Mouse (Mus musculus): ENCODE data around the gene Exph5. TPM values are rescaled to one million over a fixed set of nuclear protein-coding genes. Genes with fewer than 3 reads are reported as not detected.

Exph5 gene
- total RNA-seq (2022), result under 1 TPM; 0.10 to 0.28 (median 0.25) TPM

DNA sequence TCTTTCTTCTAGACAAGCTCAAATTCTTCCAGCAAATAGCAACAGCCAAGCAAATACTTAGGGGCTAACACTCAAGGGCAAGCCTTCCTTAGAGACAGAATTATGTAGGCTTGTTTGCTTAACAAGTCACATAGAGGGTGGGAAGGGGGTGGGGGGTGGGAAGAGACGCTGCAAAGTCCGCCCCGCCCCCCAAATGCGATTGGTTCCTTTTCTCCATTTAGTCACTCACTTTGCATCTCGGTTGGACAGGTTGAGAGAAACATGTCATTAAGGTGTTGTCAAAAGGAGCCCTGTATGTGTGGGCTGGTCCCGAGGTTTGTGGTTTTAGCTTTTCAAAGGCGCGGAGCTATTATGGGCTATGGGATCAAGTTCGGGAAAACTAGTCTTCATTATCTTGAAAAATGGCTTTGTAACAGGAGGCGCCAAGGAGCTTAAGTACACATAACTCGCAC is at the start of gene Exph5:
Exph5 (plus strand) TSS at position 402 of the 452 bp plus-strand sequence.
- no peak for DNase-seq

DNA sequence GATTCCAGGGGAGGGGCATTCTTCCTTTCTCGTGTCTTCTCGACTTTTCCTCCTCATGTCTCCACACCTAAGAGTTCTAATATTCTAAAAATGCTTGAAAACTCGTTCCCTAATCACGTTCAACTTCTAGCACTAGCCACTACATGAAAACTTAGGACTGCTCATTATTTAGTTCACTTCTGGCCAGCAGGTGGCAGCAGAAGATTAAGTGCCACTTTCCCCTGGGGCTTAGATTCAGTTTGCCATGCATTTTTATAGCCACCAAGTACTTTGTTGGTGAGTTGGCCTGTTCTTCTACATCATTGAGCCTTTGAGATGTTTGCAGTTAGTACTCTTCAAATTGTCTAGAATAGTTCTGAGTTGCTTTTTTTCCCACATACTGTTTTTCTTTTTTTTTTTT is 47.1 kb upstream of the Exph5 start:
- DNase-seq, result peak; percentile 36

DNA sequence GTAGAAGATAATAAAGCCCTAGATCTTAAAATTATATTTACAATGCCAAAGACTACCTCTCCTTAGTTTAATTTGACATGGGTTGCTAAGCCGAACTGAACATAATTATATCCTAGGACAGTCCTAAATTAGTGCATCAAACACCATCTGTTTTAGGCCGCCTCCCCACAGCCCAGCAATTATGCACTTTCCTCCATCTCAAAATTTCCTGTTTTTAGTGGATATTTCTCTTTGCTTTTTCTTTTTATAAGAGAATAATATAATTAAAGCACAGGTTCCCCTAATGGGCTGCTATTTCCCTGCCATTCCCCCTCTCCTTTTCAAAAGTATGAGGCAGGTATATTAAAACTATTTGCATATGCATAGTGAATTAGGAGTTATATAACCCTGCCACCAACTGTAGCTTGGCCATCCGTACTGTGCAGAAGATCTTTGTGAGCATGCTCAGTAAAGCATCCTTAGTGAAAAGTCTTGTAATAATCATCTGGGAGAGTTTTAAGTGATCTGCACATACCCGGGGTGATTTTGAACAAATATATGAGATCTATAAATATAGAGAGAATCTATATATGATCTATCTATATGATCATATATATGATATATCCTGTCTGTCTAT is 44.7 kb upstream of the Exph5 start:
- DNase-seq, result no peak

DNA sequence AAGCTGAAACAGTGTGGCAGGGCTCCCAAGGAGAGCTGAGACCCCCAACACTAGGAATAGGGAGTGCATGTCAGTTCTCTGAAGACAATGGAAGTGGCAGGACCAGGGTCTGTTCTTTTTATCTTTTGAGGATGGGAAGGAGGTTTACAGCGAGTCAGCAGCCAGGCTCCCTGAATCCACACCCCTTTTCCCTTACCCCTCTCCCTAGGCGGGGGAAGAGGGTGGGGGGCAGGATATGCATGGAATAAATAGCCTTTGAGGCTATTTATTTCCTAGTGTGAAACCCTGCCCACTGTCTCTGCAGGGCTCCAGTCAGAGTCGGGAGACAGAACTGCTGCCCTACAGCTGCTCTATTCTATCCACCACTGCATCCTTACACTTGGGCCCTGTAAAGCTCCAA is 43.7 kb upstream of the Exph5 start:
- no peak for DNase-seq

DNA sequence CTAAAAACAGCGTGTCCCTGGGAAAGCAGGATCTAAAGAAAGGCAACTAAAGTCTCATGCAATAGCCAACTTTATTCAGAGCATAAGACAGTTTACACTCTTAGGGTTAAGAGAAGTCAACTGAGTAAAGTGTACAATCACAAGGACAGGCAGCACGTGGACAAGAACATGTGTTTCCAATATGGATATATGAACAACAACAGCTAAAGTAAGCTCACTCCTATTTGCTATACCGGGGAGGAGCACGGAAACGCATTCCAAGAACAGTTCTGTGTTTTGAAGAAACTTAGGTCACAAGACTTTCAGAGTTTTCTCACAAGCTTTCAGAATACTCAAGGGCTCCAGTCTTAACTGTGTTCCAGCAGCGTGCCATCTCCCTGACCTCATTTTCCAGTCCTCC is 43.3 kb upstream of the Exph5 start:
- DNase-seq, result no peak

DNA sequence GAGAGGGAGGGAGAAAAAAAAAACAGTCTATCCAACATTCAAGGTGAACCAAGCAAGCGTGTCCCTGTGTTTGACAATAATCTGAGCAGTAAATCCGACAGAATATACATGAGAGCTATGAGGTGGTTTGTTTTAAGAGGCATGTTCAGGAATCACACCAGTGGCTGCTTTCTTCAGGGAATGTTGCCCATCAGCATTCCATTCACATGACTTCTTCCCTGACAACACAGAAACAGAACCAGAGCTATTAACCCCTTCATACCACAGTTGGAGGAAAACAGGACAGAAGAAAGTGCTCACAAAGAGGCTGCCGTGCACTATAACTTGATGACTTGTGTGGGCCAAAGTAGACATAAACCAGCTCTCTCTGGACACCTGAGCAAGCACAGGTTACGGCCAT is 37.1 kb upstream of the Exph5 start:
- no peak for DNase-seq

DNA sequence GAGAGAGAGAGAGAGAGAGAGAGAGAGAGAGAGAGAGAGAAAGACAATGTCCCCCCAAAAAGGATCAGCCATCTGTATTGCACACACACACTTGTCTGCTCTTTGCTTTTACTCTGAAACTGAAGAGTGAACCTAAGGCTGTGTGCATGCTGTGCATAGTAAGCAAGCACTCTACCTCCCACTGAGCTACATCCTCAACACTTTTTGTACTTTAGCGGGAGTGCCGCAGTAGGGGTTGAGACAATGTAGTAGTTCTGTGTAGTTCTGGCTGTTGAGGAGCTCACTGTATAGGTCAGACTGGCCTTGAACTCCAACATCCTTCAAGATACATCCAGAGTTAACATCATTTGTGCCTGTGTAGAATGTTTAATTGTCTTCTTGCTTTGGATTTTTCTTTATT is 35.9 kb upstream of the Exph5 start:
- DNase-seq, result no peak

DNA sequence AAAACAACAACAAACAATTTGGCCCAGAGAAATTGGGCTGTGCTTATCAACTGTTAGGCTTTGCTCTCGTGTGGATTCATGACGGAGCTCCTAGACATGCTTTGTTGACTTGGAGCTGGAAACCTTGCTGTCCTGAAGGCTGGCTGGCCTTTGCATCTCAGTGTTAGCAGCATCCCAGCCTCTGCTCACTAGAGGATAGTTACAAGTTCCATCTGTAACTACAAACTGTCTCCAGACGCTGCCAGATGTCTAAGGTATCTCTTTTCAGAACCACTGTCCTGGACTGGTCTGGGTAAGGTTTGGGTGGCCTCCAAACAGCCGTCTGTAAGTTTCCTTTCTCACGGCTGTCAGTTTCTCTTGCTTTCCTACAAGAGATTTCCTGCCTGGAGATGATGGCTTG is 33.4 kb upstream of the Exph5 start:
- no peak for DNase-seq

DNA sequence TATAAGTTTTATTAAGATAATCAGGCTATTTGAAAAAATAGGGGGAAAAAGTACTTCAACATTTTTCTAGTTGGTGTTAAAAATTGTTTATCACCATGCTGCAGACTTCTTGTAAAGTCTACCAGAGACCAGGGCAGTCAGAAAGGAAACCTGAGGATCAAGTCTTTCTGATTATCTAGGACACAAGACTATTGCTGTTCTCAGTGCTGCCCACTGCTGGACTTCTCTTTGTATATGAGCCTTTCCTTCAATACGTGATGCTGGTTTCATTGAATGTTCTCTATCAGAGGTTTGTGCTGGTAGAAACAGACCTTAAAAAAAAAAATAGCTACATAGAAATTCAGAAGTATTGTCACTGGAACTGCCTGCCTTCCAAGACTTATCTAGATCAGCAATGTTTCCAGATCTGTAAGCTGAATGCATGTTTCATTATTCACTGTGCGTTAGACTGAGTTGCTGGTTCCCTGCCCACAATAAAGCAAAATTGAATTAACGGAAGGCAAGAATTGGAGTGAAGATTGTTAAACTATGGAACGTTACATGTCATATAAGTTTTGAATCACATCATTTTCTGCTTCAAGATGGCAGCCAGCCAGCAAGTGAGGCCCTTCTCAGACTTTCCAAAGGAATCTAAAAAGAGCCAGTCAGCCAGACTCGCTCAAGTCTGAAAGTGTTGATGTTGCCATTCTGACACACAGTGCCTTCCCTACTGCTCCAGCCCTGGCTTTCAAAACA is 32.6 kb upstream of the Exph5 start:
- DNase-seq, result no peak

DNA sequence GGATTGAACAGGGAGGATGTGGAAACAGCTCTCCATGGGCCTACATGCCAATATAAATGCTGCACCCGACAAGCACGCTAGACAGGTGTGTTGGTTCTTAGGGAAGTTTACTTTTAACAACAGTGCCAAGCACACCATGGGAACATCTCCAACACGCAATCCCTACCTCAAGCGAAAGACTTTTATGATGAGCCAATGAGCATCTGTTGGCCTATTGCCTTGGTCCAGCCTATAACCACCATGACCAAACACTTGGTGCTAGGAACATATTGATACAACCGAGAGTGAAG is 32.1 kb upstream of the Exph5 start:
- DNase-seq, result no peak

DNA sequence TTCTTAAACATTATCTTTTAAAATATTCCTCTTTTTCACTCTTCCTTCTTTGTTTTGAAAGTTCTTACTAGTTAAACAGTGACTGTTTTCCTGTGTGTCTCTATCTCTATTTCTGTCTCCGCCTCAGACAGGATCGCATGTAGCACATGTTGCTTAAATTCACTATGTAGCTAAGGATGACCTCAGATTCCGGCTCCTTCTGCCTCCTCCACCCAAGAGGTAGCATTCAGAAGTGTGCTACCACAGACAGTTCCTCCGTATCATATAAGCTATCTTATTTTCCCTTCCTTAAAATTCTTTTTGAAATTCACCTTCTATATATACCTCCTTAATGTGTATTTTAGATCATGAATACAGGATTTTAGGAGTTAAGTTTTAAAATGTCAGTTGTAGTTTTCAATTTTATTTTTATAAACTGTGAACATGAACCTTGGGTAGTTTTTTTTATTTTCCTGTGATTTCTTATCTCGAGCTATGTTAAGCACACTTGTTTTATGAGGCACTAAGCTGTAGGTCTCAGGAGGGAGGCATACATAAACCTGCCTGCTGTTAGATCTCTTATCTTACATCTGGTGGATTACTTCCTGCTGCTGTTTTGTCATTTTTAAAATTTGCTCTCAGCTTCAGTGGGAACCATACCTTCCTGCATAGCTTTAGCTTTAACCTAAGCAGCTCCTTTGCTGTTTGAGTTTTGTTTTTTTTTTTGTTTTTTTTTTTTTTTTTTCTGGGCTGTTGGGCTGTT is 30.0 kb upstream of the Exph5 start:
- DNase-seq, result no peak

DNA sequence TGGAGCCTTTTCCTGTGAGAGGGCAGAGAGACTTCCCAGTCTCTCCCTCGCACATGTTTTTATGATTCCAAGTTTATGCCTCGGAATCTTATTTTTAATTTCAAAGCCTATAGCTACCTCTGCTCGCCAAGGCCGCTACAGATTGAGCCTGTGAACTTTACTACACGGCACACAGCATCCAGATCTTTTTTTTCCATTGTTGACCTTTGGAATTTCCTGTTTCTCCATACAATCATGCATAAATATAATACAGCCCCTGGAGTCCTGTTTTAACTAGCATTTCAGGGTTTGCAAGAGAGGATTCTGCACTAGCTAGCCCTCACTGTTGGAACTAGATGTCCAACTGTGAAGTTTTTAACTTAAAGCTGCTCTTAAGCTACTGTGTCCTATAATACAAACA is 29.3 kb upstream of the Exph5 start:
- no peak for DNase-seq

DNA sequence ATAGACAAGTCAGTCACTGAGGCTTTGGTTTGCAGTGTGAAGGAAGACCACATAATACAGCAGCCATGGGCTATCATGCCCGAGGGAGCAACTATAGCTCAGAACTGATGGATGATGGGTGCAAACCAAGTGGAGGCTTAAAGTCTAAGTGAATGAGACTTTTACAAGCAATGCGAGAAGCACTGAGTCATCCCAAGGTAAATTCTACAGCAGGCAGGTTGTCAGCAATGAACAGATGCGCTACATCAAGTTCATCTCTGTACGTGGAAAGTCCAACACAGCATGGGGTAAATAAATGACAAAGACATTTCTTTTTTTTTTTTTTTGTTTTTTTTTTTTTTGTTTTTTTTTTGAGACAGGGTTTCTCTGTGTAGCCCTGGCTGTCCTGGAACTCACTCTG is 28.8 kb upstream of the Exph5 start:
- DNase-seq, result no peak

DNA sequence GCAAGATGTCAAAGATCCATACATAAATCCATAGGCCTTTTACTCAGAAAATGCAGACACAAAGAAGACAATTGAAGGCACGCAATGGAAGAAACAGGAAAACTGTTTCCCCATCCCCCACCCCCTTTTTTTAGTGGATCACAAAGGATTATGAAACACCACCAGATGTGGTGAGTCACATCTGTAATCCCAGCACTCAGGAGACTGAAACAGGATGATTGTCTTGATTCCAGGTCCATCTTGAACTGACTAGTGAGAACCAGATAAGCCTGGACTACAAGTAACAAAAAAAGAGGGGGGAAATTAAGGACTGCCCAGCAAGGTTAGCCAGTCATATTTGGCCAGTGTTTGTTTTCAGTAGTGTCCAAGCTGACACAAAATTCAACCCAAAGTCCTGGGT is 25.1 kb upstream of the Exph5 start:
- no peak for DNase-seq

DNA sequence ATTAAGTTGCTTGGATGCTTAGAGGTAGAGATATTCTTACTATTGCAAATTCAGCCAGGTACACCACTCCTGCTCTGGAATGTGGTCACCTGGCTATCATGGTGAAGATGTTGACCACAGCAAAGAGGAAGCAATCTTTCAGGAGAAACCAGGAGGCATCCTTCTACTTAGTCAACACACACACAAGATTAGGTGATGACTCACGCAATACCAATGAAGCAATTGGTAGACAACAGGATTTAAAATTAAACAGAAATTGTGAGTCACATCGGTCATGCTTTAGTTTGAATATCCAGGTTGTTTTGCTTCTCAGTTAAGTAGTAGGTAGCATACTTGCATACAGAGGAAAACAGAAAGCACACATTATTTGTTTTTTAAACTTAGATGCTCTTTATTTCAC is 22.5 kb upstream of the Exph5 start:
- no peak for DNase-seq

DNA sequence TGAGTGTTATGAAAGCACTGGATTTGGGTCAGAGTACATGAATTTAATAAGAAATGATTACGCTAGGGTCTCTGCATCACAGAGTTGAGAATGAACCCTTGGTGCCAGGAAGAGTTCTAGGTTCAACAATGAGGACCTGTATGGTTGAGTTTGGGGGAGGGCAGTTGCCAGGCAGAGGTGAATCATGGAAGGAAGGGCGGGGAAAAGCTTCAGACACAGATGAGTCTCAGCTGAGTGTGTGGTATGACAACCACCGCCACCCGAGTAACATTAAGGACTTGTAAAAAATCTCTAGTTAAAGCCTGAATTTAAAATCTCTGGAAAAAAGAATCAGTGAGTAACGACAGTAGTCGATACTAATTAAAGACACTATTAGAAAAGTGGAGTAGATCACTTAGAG is 14.7 kb upstream of the Exph5 start:
- no peak for DNase-seq

DNA sequence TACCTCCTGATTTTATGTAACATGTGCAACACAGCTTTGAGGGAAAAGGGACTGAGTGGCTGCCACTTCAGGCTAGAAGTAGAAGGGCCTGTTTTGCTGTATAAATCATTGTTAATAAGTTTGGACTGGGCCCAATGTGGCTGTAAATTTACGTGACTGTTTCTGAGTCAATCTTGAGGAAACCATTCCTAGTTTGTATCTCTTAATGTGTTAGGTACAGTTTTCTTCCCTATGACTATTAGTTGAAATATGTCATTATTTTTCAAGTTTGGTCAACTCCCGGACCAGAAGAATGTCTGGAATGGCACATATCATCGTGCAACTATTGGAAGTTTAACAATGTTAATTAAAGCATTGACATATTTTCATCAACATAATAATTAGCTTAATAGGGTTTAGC is 11.5 kb upstream of the Exph5 start:
- no peak for DNase-seq

DNA sequence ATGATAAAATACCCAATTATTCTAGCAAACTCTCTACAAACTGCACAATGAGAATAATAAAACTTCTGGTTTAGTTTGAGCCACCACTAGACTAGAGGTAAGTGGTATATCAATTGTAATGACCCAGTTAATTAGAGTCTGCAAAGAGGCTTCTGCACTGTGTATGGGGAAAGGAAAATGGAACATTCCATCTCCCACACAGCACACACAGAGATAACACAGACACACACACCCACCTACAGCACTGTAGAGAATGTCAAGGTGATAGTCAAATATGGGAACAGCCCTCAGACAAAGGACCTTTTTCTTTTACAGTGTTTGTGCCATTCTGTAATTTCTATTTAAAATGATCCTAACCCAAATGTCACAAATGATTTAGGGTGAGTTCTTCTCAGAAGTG is 8.6 kb upstream of the Exph5 start:
- no peak for DNase-seq

DNA sequence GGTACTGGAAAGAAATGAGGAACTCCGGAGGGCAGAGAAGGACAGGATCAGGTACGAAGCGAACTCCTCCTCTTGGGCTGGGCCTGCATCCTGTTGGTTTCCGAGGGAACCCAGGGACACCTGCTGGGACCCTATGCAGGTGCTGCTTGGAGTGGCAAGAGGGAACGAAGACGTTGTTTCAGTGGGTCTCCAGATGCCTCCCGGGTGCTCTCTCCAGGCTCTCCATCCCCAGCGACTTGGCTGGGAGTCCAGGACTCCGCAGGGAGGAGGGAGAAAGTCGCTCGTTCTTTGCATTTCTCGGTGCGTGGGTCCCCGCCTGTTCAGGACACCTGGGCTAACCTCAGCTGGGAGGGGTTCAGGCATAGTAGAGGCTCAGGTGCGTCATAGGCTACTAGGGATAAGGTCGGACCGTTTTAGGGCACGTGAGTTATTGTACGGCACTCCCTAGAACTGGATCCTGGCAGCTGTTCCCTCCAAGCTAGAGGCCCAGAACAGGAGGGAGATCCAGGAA is 386 bp downstream of the Exph5 start:
- DNase-seq, result no peak

DNA sequence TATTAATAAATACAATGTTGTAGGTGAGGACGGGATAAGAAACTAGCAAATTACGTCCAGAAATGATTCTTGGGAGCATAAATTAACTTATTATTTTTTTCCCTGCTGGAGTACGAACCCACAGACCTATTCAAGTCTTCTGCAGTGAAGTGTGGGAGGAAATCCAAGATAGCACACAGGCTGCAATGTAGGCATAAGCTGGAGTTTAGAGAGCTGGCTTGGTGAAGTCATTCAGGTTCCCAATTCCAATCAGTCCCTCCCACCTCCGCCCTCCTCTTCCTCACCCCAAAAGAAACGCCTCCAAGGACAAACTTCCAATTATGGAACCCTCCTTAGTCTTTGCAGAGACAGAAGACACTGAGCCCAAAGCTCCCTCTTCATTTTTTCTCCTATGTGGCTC is 945 bp downstream of the Exph5 start:
- DNase-seq, result no peak

DNA sequence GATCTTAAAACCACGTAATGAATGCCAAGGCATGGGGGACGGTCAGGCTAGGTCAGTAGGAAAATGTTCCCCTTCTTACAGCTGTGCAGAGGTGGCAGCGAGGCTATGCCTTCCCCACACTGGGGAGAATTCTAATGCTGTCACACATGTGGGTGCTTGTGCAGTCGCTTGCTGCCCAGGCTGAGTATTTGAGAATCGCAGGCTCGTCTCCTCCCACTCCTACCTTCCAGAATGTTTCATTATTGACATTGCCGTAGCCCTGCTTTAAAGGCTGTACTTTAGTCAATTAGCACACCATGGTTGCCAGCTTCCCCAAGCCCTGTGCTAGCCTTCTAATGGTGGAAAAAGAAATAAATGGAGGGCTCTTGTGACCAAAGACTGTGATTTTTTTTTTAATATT is 6.4 kb downstream of the Exph5 start:
- DNase-seq, result no peak

DNA sequence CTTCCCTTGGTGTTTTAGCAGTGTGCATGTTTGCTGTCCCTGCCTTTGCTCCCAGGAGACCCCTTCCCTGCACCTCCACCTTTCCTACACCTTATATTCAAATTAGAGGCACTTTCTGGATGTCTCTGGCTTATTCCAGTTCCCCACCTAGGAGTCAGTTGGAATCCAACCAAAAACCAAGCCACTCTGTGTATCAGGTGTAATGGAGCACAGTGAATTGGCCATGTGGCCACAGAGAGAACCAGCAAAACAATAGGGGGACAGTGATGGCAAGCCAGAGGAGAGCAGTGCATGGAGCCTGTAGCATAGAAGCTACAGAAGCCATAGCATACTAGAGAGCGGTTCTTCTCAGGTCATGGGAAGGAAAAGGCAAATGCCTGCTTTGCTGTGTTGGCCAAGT is 11.5 kb downstream of the Exph5 start:
- DNase-seq, result no peak

DNA sequence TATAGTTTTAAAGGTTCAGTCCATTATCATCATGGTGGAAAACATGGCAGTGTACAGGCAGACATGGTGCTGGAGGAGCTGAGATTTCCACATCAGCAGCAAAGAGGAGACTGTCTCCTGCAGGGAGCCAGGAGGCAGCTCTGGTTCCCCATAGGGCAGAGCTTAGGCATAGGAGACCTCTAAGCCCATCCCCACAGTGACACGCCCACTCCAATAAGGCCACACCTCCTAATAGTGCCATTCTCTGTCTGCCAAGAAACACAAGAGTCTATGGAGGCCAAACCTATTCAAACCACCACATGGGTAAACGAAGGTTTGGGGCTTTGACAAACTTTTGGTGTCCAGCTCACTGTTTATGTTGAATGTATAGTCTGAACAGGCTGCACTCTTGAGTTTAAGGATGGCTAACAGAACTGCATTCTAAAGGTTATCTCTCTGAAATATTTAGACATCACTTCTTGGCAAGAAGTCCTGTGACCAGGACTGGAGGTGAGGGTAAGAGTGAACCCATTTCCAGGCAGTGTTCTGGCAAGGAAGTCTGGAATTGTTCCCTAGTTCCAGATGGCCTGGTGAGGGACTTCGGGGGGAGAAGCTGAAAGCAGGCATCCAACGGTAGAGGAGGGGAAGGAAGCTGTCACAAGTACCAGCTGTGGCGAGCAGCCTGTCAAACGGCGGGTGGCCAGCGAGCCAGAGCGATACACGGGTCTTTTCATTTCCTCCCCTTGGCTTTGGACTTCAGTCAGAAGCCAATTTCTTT is 19.6 kb downstream of the Exph5 start:
- no peak for DNase-seq

All from adrenal gland, adult 8-10 months (tissue).